Mouse (Mus musculus) heart, embryonic 12.5 days (tissue): ENCODE results near the gene Nckap5l. TPM values are rescaled to one million over a fixed set of nuclear protein-coding genes. Genes with fewer than 3 reads are reported as not detected.

Experiments used
- ATAC-seq: fragments of 200-750 bp; cut with Nextera tagmentation; 2 replicates; pipeline ENCODE4 v1.8.0; 2017; ENCODE audit warnings: moderate TSS enrichment, moderate library complexity; ENCODE audit not compliant: insufficient number of reproducible peaks, low FRiP score
- H3K27ac ChIP-seq: fragments of 300-500 bp; sonication (generic); 2 replicates; pipeline ENCODE4 v1.5.1; 2016; ENCODE audit warnings: mild to moderate bottlenecking, moderate library complexity; ENCODE audit not compliant: poor library complexity, severe bottlenecking
- H3K27me3 ChIP-seq: fragments of 300-500 bp; sonication (generic); replicated peaks from 2 replicates; pipeline ENCODE4 v1.6.1; 2016; ENCODE audit warnings: mild to moderate bottlenecking, moderate library complexity
- H3K36me3 ChIP-seq: fragments of 300-500 bp; sonication (generic); 2 replicates; pipeline ENCODE4 v1.6.1; 2016; ENCODE audit warnings: mild to moderate bottlenecking, moderate library complexity
- H3K4me1 ChIP-seq: fragments of 300-500 bp; sonication (generic); replicated peaks from 2 replicates; pipeline ENCODE4 v1.6.1; 2016; ENCODE audit warnings: mild to moderate bottlenecking
- H3K4me2 ChIP-seq: fragments of 300-500 bp; sonication (generic); 2 replicates; pipeline ENCODE4 v1.6.1; 2016; ENCODE audit warnings: mild to moderate bottlenecking, moderate library complexity
- H3K4me3 ChIP-seq: fragments of 300-500 bp; sonication (generic); 2 replicates; pipeline ENCODE4 v1.5.1; 2016; ENCODE audit warnings: mild to moderate bottlenecking
- H3K9ac ChIP-seq: fragments of 300-500 bp; sonication (generic); 2 replicates; pipeline ENCODE4 v1.6.1; 2016; ENCODE audit warnings: mild to moderate bottlenecking, moderate library complexity
- H3K9me3 ChIP-seq: fragments of 300-500 bp; sonication (generic); replicated peaks from 2 replicates; pipeline ENCODE4 v1.6.1; 2016; ENCODE audit warnings: mild to moderate bottlenecking, moderate library complexity
- WGBS: fragments of 180-500 bp; shearing (Covaris S2); methylation state at CpG from one replicate; pipeline ENCODE4 v1.1.7; 2016; 5-methylcytosine and 5-hydroxymethylcytosine counted together
- polyA plus RNA-seq: library from polyadenylated mRNA; unstranded; fragments of >200 nt; fragmentation: Nextera tagmentation; extraction: Ambion mirVana; gene quantifications from 2 replicates; pipeline ENCODE4 v1.2.1, GENCODE M21; 2016

Gene Nckap5l
- polyA plus RNA-seq, 1 experiment from 2014 or later = 11.4 TPM

- 47% methylated on average over 14 of the region's 14 CpGs for WGBS
- Histone ChIP-seq H3K36me3 (peaks cover 36% of the 10 kb centered on the region), H3K4me3 (no peak overlapping the region), H3K4me2 (peak overlapping the region; percentile 19; the same call in 1 of the 2 replicates), H3K27me3 (no peaks in the 10 kb centered on the region), H3K9me3 (no peaks in the 10 kb centered on the region), H3K27ac (no peak overlapping the region), H3K9ac (no peak overlapping the region; the same call in 1 of the 2 replicates), H3K4me1 (peaks cover 10% of the 10 kb centered on the region; the same call in 1 of the 2 replicates)
- no peak for ATAC-seq
Observed at GRCm38 (mm10) chr15:99411747-99412146, 45.8 kb downstream of the Nckap5l start.

- 88% methylated on average over 9 of the region's 9 CpGs for WGBS
- peaks cover 65% of the 10 kb centered on the region for H3K36me3 ChIP-seq
- H3K4me1 ChIP-seq = peaks cover 6% of the 10 kb centered on the region; the same call in 1 of the 2 replicates
- H3K9me3 ChIP-seq = no peaks in the 10 kb centered on the region
- H3K9ac ChIP-seq = no peak overlapping the region
- no peaks in the 10 kb centered on the region for H3K27me3 ChIP-seq
- H3K4me3 ChIP-seq = no peak overlapping the region
- H3K27ac ChIP-seq = no peak overlapping the region
- H3K4me2 ChIP-seq = no peak overlapping the region
- no peak for ATAC-seq
Observed at GRCm38 (mm10) chr15:99408845-99409244, 48.7 kb downstream of the Nckap5l start.

- Histone ChIP-seq H3K27me3 (no peaks in the 10 kb centered on the region), H3K4me3 (no peak overlapping the region), H3K9ac (no peak overlapping the region), H3K27ac (no peak overlapping the region), H3K4me1 (peaks cover 6% of the 10 kb centered on the region; the same call in 1 of the 2 replicates), H3K4me2 (no peak overlapping the region), H3K36me3 (peaks cover 83% of the 10 kb centered on the region), H3K9me3 (no peaks in the 10 kb centered on the region)
- no peak for ATAC-seq
- WGBS = 90% methylated on average over 15 of the region's 15 CpGs
Observed at GRCm38 (mm10) chr15:99406986-99407570, 50.5 kb downstream of the Nckap5l start.

GRCm38 (mm10) chr15:99405150-99405549 lies 52.4 kb downstream of the Nckap5l start:
- WGBS = 86% methylated on average over 9 of the region's 9 CpGs
- peaks cover 6% of the 10 kb centered on the region for H3K4me1 ChIP-seq
- H3K4me3 ChIP-seq = no peak overlapping the region
- H3K36me3 ChIP-seq = peaks cover 86% of the 10 kb centered on the region
- H3K9ac ChIP-seq = no peak overlapping the region
- ATAC-seq = no peak
- H3K9me3 ChIP-seq = no peaks in the 10 kb centered on the region
- H3K4me2 ChIP-seq = no peak overlapping the region
- H3K27me3 ChIP-seq = no peaks in the 10 kb centered on the region
- H3K27ac ChIP-seq = no peak overlapping the region

GRCm38 (mm10) chr15:99403159-99403889 lies 54.2 kb downstream of the Nckap5l start:
- H3K4me2 ChIP-seq = no peak overlapping the region
- H3K27me3 ChIP-seq = no peaks in the 10 kb centered on the region
- H3K9ac ChIP-seq = no peak overlapping the region
- H3K27ac ChIP-seq = no peak overlapping the region
- no peak for ATAC-seq
- H3K36me3 ChIP-seq = peaks cover 68% of the 10 kb centered on the region
- no peak overlapping the region for H3K4me3 ChIP-seq
- peaks cover 23% of the 10 kb centered on the region for H3K4me1 ChIP-seq
- WGBS = 89% methylated on average over 12 of the region's 12 CpGs
- no peaks in the 10 kb centered on the region for H3K9me3 ChIP-seq

GRCm38 (mm10) chr15:99400602-99401001 lies 56.9 kb downstream of the Nckap5l start:
- Histone ChIP-seq H3K27me3 (no peaks in the 10 kb centered on the region), H3K4me2 (no peak overlapping the region), H3K9me3 (no peaks in the 10 kb centered on the region), H3K36me3 (peaks cover 41% of the 10 kb centered on the region), H3K9ac (no peak overlapping the region), H3K27ac (no peak overlapping the region), H3K4me3 (no peak overlapping the region), H3K4me1 (peaks cover 45% of the 10 kb centered on the region)
- ATAC-seq = no peak
- 82% methylated on average over 6 of the region's 6 CpGs for whole genome bisulfite sequencing

- H3K4me1 ChIP-seq = peaks cover 53% of the 10 kb centered on the region
- no peaks in the 10 kb centered on the region for H3K9me3 ChIP-seq
- peaks cover 31% of the 10 kb centered on the region for H3K36me3 ChIP-seq
- WGBS = 69% methylated on average over 15 of the region's 15 CpGs
- H3K4me2 ChIP-seq = no peak overlapping the region
- no peak overlapping the region for H3K4me3 ChIP-seq
- no peak overlapping the region for H3K27ac ChIP-seq
- H3K9ac ChIP-seq = peak overlapping the region; percentile 9; the same call in 1 of the 2 replicates
- H3K27me3 ChIP-seq = no peaks in the 10 kb centered on the region
- no peak for ATAC-seq
Observed at GRCm38 (mm10) chr15:99399503-99400245, 57.9 kb downstream of the Nckap5l start.

GRCm38 (mm10) chr15:99397622-99398021 lies 59.9 kb downstream of the Nckap5l start:
- Histone ChIP-seq H3K27ac (no peak overlapping the region), H3K9me3 (no peaks in the 10 kb centered on the region), H3K36me3 (peaks cover 11% of the 10 kb centered on the region; the same call in 1 of the 2 replicates), H3K4me1 (peaks cover 61% of the 10 kb centered on the region), H3K4me3 (no peak overlapping the region), H3K9ac (no peak overlapping the region), H3K4me2 (no peak overlapping the region), H3K27me3 (no peaks in the 10 kb centered on the region)
- ATAC-seq = no peak
- 93% methylated on average over 2 of the region's 2 CpGs for WGBS

GRCm38 (mm10) chr15:99396875-99397274 lies 60.7 kb downstream of the Nckap5l start:
- 76% methylated on average over 4 of the region's 4 CpGs for WGBS
- Histone ChIP-seq H3K27me3 (no peaks in the 10 kb centered on the region), H3K4me1 (peaks cover 66% of the 10 kb centered on the region), H3K4me3 (no peak overlapping the region), H3K36me3 (0 out of 2 replicates have a peak, but pooled peaks cover 4% of the 10 kb centered on the region), H3K4me2 (peak overlapping the region; percentile 3; the same call in 1 of the 2 replicates), H3K9ac (peak overlapping the region; percentile 43; the same call in 1 of the 2 replicates), H3K9me3 (no peaks in the 10 kb centered on the region), H3K27ac (peak overlapping the region; percentile 25; the same call in 1 of the 2 replicates)
- no peak for ATAC-seq

GRCm38 (mm10) chr15:99396462-99396861 lies 61.1 kb downstream of the Nckap5l start:
- ATAC-seq = no peak
- 0 out of 2 replicates have a peak, but pooled peaks cover 4% of the 10 kb centered on the region for H3K36me3 ChIP-seq
- 2% methylated on average over 1 of the region's 1 CpGs for WGBS
- H3K27me3 ChIP-seq = no peaks in the 10 kb centered on the region
- H3K27ac ChIP-seq = no peak overlapping the region
- no peaks in the 10 kb centered on the region for H3K9me3 ChIP-seq
- no peak overlapping the region for H3K4me3 ChIP-seq
- H3K4me1 ChIP-seq = peaks cover 68% of the 10 kb centered on the region
- H3K9ac ChIP-seq = peak overlapping the region; percentile 43; the same call in 1 of the 2 replicates
- H3K4me2 ChIP-seq = peak overlapping the region; percentile 3; the same call in 1 of the 2 replicates
